Mouse (Mus musculus) brain, adult 10 weeks (tissue): ENCODE measurements around the gene AB124611. TPM values are rescaled to one million over a fixed set of nuclear protein-coding genes. Genes with fewer than 3 reads are reported as not detected.

Experiments used
- polyA plus RNA-seq: library from polyadenylated mRNA; stranded (reverse); fragments of 350-450 nt; fragmentation: Illumina TruSeq; extraction: RNeasy Lipid Tissue Mini Kit (QIAGEN cat#74804); gene quantifications from one replicate; pipeline ENCODE4 v1.2.3, GENCODE M21; 2015; ENCODE audit warnings: low read depth, low replicate concordance

AB124611 gene
- polyA plus RNA-seq, result 0.88 TPM

DNA sequence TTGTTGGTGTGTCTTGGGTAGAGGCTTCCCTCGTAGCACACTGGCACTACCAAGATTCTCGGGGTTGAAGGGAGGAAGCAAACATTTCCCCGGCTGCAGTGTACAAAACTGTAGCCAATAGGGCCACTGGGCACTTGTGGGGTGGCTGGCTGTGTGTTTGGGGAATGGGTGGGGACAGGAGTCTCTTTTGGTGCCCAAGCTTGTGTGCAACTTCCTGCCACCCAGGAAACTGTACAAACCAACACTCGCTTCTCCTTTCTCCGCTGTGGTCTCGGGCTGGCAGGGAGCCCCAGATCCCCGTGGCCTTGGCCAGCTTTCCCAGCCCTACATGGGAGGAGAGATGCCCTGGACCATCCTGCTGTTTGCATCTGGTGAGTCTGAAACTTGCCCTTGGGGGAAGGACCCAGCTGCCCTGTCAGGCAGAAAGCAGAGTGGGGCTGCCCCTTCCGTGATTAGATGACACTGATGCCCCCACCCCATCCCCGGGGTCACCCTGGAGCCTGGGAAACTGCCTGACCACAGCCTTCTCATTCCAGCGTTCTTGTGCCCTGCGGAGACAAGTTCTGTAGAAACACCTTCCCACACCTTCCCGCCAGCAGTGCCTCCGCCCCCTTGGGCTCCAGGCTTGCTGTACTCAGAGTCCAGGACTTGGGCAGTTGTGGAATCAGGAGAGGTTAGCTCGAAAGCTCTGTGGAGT is at the start of gene AB124611:
AB124611 (plus strand) TSS at position 240 of the 697 bp plus-strand sequence.

DNA sequence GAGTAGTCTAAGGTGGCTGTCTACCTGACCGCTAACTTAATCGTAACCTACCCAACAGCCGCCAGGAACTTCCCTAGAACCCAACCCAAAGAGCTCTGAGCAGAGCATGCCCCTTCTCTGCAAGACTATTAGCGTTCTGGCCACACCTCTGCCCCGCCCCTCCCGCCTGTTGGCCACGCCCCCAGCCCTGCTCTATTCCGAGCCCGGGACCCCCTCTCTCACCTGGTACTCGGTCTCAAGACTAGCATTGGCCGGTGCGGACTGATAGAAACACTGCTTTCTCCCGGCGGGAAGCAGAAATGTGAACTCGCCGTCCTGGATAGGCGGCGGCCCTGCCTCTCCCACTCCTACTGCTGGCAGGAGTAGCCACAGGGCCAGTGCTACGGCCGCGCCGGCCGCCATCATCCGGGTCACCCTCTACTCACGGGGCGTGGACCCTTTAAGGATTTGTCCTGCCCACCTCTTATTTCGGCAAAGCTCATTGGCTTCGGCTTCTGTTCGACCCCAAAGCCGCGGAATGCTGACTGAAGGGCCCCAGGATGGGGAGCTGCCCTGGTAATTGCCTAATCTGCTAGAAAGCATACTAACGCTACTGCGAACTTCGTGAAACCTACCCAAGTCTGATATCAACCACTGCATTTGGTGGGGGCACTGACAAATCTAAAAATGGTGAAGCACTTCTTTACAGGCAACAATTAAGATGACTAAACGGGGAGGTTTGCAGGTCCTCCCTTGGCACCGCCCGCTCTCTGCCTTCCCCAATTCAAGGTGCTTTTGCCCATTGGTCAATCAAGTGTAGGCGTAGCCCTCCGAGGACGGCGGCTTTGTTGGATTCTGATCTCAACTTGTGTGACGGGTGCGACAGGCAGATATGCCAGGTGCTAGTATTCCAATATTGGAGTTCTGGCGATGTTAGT is 15.9 kb upstream of the AB124611 start, which contains the start of gene Tmed1:
Tmed1 (minus strand) TSS at position 481 of the 917 bp plus-strand sequence.

DNA sequence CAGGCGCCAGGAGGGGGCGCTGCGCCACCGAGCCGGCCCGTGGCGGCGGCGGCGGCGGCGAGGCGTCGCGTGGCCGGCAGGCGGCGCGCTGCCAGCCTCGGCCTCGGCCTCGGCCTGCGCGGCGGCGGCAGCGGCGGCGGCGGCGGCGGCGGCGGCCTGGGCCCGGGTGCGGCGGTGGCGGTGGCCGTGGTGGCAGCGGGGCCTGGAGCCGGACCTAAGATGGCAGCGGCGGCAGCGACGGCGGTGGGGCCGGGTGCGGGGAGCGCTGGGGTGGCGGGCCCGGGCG is 20.8 kb downstream of the AB124611 start, which contains the start of gene Carm1:
Carm1 (plus strand) TSS at position 106 of the 286 bp plus-strand sequence.

DNA sequence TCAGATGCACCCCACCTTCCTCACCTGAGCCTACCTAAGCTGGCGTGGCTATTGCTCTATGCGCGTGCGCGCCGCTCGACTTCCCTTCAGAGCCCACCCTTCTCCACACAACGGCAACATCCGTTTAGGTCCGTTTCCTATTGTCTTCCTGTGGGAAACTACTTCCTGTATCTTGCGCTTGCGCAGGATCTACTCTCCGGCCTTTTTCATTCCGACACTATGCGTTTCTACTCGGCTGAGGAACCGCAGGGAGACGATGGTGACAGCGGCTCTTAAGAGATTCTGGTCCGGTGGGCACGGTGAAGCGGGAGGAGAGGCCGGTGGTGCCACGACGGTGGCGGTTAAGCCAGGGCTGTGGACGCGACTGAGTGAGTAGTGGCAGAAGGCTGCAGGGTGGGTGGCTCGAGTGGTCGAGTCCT is 66.7 kb downstream of the AB124611 start, which contains the start of the genes Timm29 and Yipf2:
Timm29 (plus strand) TSS at position 20 of the 419 bp plus-strand sequence.
Yipf2 (minus strand) TSS at position 126 of the 419 bp plus-strand sequence.

Other genes with a start within 250 kb of the AB124611 start
- gene Kri1, start 238.2 kb upstream of the AB124611 start, polyA plus RNA-seq, result 32.4 TPM
- 74.0 TPM for gene Cdkn2d, start 234.8 kb upstream of the AB124611 start, polyA plus RNA-seq
- gene Ap1m2, start 213.8 kb upstream of the AB124611 start, polyA plus RNA-seq, result 1.8 TPM
- gene Slc44a2, start 205.5 kb upstream of the AB124611 start, polyA plus RNA-seq, result 41.5 TPM
- gene Ilf3, start 158.3 kb upstream of the AB124611 start, polyA plus RNA-seq, result 63.8 TPM
- gene Qtrt1, start 114.3 kb upstream of the AB124611 start, polyA plus RNA-seq, result 23.6 TPM
- 42.6 TPM for gene Dnm2, start 101.3 kb upstream of the AB124611 start, polyA plus RNA-seq
- gene Tmed1, start 15.9 kb upstream of the AB124611 start, polyA plus RNA-seq, result 22.1 TPM
- 48.7 TPM for gene Carm1, start 20.7 kb downstream of the AB124611 start, polyA plus RNA-seq
- gene Timm29, start 66.5 kb downstream of the AB124611 start, polyA plus RNA-seq, result 49.5 TPM
- gene Yipf2, start 66.7 kb downstream of the AB124611 start, polyA plus RNA-seq, result 24.2 TPM
- gene Smarca4, start 90.0 kb downstream of the AB124611 start, polyA plus RNA-seq, result 58.5 TPM
- 12.1 TPM for gene Ldlr, start 197.3 kb downstream of the AB124611 start, polyA plus RNA-seq
- 3.1 TPM for gene Spc24, start 234.1 kb downstream of the AB124611 start, polyA plus RNA-seq